Mouse (Mus musculus) E14TG2a.4 (cell line): ENCODE results near the gene Hoxa13.

Experiments
- H3K27me3 ChIP-seq: 2 replicates; pipeline ENCODE4 v1.6.1; 2014; ENCODE audit warnings: low read length, control low read depth; ENCODE audit not compliant: insufficient read depth
- H3K36me3 ChIP-seq: 2 replicates; pipeline ENCODE4 v1.6.1; 2014; ENCODE audit warnings: low read length, control low read depth; ENCODE audit not compliant: insufficient read depth
- H3K4me1 ChIP-seq: replicated peaks from 2 replicates; pipeline ENCODE4 v1.6.1; 2014; ENCODE audit warnings: low read depth, low read length, control low read depth
- H3K4me3 ChIP-seq: replicated peaks from 2 replicates; pipeline ENCODE4 v1.5.1; 2014; ENCODE audit warnings: mild to moderate bottlenecking, low read length
- H3K9me3 ChIP-seq: 2 replicates; pipeline ENCODE4 v1.6.1; 2014; ENCODE audit warnings: low read length, control low read depth
- CTCF ChIP-seq: conservative IDR thresholded peaks from 2 replicates; pipeline ENCODE4 v1.5.1; 2014; ENCODE audit warnings: low read length
- NANOG ChIP-seq: IDR thresholded peaks from 2 replicates; pipeline ENCODE4 v1.6.1; 2014; ENCODE audit warnings: borderline replicate concordance, low read length, mixed read lengths
- POU5F1 ChIP-seq: IDR thresholded peaks from 2 replicates; pipeline ENCODE4 v1.6.1; 2014; ENCODE audit warnings: low read length, borderline replicate concordance

Gene Hoxa13

DNA sequence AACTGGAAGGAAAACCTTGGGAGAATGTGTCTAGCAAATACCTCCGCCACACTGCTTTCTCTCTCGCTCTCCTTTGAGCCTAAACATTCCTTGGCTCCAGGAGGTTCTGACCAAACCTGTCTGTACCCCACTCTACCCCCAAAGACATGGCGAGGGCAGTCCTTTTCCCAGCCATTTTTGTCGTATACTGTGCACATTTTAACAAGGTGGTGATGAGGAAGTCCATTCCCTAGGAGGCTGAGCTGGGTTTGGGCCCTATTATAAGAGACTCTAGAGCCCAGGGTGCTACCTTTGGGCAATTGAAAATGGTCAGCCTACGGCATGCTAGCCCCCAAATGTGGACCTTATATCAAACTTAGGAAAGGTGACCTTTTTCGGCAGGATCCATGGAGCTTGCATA, 24.8 kb downstream of the Hoxa13 start:
- H3K4me1 ChIP-seq = peaks cover 43% of the 10 kb centered on the region
- no peaks in the 10 kb centered on the region for H3K36me3 ChIP-seq
- no peaks in the 10 kb centered on the region; the same call in 1 of the 2 replicates for H3K9me3 ChIP-seq
- TF ChIP-seq POU5F1 (no peak), NANOG (no peak), CTCF (no peak)
- peaks cover 95% of the 10 kb centered on the region for H3K27me3 ChIP-seq
- H3K4me3 ChIP-seq = no peak overlapping the region

DNA sequence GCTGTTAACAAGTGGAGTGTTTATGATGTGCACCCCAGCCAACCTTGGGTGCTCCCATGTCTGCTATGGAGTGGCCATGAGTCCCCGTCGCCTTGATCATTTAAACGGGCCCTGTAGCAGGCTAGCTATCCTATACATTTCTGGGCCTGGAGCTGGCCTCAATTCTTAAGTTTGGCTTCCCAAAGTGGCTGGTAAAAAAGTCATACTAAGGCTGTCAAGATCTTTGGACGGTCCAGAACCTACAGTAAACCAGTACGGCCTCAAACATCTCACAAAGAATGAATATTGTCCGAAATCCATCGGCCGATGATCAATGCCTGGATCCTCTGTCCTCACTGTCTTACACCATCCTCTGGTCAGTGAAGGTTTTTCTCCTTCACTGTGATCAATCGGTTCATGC, 25.4 kb downstream of the Hoxa13 start:
- Histone ChIP-seq H3K27me3 (peaks cover 96% of the 10 kb centered on the region), H3K36me3 (no peaks in the 10 kb centered on the region), H3K4me1 (peaks cover 40% of the 10 kb centered on the region), H3K9me3 (no peaks in the 10 kb centered on the region; the same call in 1 of the 2 replicates), H3K4me3 (0 out of 2 replicates have a peak overlapping the region, but pooled peaks have one; percentile 65)
- no peak for TF ChIP-seq NANOG
- TF ChIP-seq POU5F1 = no peak
- no peak for TF ChIP-seq CTCF

DNA sequence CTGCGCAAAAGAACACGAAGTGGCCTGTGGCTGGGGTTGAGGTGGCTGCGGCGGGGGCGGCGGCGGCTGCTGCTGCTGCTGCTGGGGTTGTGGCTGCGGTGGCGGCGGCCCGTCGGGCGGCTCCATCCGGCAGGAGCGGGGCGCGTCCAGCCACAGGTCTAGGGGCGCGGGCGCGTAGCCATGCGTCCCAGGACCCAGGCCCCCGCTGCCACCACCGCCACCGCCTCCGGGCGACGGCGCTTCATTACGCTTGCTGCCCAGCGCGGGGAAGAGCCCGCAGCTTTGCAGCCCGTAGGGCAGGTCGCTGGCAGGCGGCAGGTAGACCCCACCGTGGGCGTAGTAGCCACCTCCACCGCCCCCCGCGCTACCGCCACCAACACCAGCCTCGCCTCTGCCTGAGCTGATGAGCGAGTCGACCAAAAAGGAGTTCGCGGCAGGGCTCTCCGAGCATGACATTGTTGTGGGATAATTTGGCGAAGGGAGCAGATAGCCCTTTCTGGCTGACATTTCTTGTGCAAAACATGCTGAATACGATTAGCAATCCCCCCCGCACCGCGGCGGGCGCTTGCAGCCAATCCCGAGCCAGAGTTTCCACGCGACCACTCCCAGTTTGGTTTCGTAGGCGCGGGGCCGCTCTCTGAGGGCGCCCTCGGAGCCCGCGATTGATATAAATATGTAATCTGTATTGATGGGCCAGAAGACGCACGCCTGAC, 26.1 kb downstream of the Hoxa13 start:
- Histone ChIP-seq H3K27me3 (peaks cover 96% of the 10 kb centered on the region), H3K36me3 (no peaks in the 10 kb centered on the region), H3K9me3 (no peaks in the 10 kb centered on the region; the same call in 1 of the 2 replicates), H3K4me3 (peak overlapping the region; percentile 65), H3K4me1 (peaks cover 40% of the 10 kb centered on the region)
- TF ChIP-seq POU5F1 = no peak

DNA sequence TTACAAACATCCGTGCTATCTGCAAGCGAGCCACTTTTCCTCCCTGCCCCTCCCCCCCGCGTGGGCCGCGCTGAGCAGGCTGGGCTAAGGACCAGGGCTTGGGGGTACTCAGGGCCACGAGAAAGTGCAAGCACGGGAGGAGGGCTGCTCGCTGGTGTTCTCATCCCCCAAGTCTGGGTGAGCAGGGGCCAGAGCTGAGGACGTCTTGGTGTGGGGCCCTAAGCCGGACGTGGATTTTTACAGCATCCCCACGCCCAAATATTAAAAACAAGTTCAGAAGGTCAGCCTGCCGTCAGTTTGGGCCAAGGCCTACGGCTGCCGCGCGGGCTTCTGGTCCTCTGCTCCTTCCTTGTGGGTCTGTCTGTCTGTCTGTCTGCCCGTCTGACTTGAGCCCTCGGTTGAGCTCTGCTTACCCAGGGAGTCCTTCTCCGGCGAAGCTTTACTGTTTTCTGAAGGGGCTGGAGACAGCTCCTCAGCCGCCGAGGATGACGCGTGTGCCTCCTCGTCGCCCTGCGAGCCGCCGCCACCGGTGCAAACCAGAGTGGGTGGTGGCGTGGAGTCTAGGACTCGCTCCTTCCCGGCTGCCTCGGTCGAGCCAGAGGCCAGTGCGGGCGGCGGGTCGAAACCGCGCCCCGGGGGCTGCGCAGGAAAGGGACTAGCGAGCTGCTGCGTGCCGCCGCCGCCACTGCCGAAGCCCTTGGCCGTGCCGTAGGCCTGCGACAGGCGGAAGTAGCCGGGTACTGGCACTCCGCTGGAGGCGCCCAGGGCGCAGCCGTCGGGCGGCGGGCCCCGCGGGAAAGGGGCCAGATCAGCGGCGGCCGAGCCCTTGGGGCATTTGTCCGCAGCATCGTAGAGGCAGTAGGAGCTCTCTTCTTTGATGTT, 26.9 kb downstream of the Hoxa13 start:
- Histone ChIP-seq H3K36me3 (no peaks in the 10 kb centered on the region), H3K9me3 (no peaks in the 10 kb centered on the region; the same call in 1 of the 2 replicates), H3K4me3 (peak overlapping the region; percentile 65), H3K27me3 (peaks cover 97% of the 10 kb centered on the region), H3K4me1 (peaks cover 46% of the 10 kb centered on the region)
- TF ChIP-seq CTCF = no peak
- TF ChIP-seq POU5F1 = no peak
- no peak for TF ChIP-seq NANOG

DNA sequence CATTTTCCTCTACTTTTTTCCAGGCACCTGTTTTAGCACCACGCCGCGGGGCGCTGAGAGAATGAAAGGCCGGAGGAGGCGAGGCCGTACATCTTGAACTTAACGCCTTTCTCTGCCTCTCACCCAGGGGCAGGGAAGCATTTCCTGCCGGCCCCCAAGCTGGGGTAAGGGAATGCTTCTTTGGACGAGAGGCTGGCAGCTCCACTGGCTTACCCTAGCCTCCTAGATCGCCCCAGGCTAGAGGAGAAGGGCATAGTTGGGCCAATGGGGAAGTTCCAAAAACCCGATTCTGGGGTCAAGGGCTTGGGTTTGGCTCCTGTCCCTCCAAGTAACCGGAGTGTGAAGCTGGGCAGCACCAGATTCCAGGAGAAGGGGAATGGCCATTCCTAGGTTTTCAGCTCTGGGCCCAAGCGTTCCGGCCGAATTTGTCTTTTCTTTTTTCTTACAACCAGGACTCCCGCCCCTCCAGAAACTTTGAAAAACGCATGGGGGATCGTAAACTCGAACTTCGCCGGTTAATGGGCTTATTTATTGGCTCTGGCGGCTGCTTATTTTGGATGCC, 27.6 kb downstream of the Hoxa13 start:
- peak overlapping the region; percentile 65 for H3K4me3 ChIP-seq
- TF ChIP-seq NANOG = no peak
- no peak for TF ChIP-seq POU5F1
- TF ChIP-seq CTCF = no peak
- no peaks in the 10 kb centered on the region for H3K36me3 ChIP-seq

DNA sequence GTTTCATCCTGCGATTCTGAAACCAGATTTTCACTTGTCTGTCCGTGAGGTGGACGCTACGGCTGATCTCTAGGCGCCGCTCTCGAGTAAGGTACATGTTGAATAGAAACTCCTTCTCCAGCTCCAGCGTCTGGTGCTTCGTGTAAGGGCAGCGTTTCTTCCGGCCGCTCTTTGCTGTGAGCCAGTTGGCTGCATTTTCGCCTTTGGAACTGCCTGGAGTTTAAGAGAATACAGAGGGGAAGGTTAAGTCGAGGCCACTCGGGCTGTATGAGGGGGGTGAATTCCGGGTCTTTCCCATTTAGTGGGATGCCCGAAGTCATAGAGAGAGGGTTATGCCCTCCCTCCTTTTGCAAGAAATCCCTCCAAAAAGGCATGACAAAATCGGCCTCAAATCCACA, 28.1 kb downstream of the Hoxa13 start:
- H3K9me3 ChIP-seq = no peaks in the 10 kb centered on the region; the same call in 1 of the 2 replicates

More for the DNA sequence above, 27.6 kb downstream of the Hoxa13 start:
- peaks cover 96% of the 10 kb centered on the region for H3K27me3 ChIP-seq
- peaks cover 47% of the 10 kb centered on the region for H3K4me1 ChIP-seq
- no peaks in the 10 kb centered on the region; the same call in 1 of the 2 replicates for H3K9me3 ChIP-seq

DNA sequence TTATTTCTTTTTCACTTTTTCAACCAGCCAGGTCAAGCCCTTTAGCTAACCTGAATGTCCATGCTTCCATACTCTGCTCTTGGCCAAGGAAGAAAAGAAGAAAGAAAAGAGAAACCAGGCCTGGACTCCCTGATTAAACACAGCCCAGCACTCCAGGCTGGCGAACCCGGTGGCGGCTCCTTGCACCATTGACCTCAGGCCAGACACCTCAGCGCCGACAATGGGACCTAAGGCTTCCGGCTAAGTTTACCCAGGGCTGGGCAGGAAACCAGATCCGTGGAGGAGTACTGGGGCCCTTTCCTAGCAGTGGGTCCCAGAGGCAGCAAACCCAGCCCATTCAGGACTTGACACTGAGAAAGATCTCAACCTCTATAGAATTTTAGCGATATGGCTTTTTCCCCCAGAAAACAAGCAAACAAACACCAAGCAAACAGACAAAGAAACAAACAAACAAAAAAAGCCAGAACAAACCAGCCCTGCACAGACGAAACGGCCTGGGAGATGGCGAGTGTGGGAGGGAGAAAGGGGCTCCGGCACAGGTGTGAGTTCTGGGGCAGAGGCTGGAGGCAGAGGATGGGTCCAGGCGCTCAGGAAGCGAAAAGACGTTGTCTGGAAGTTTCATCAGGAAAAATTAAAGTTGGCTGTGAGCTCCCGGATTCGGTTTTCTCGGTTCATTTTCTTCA, 28.7 kb downstream of the Hoxa13 start:
- H3K4me1 ChIP-seq = peaks cover 48% of the 10 kb centered on the region
- H3K9me3 ChIP-seq = no peaks in the 10 kb centered on the region; the same call in 1 of the 2 replicates

More for the DNA sequence above, 28.1 kb downstream of the Hoxa13 start:
- Histone ChIP-seq H3K4me1 (peaks cover 47% of the 10 kb centered on the region), H3K4me3 (no peak overlapping the region; the same call in 1 of the 2 replicates), H3K27me3 (peaks cover 96% of the 10 kb centered on the region), H3K36me3 (no peaks in the 10 kb centered on the region)
- no peak for TF ChIP-seq NANOG
- no peak for TF ChIP-seq POU5F1
- TF ChIP-seq CTCF = no peak

More for the DNA sequence above, 28.7 kb downstream of the Hoxa13 start:
- Histone ChIP-seq H3K4me3 (no peak overlapping the region), H3K27me3 (peaks cover 96% of the 10 kb centered on the region), H3K36me3 (no peaks in the 10 kb centered on the region)
- TF ChIP-seq CTCF (no peak), NANOG (no peak), POU5F1 (no peak)
